Mouse (Mus musculus): ENCODE results near the gene Rpp21. TPM values are rescaled to one million over a fixed set of nuclear protein-coding genes. Genes with fewer than 3 reads are reported as not detected.
"Not testable (repeated sequence)": the region's sequence is repeated elsewhere in the genome, so short reads cannot be mapped to it uniquely, and the experiment has no call there.

Rpp21 gene
- total RNA-seq, 2 experiments from 2014 or later = 26.3 to 28.5 TPM

GRCm38 (mm10) chr17:36235300-36235699 lies 22.6 kb downstream of the Rpp21 start:
- not testable (repeated sequence) for DNase-seq

- no peak for DNase-seq
Measured at GRCm38 (mm10) chr17:36233572-36233971, 24.3 kb downstream of the Rpp21 start.

GRCm38 (mm10) chr17:36231318-36231717 lies 26.6 kb downstream of the Rpp21 start:
- DNase-seq = peak; percentile 87

DNA sequence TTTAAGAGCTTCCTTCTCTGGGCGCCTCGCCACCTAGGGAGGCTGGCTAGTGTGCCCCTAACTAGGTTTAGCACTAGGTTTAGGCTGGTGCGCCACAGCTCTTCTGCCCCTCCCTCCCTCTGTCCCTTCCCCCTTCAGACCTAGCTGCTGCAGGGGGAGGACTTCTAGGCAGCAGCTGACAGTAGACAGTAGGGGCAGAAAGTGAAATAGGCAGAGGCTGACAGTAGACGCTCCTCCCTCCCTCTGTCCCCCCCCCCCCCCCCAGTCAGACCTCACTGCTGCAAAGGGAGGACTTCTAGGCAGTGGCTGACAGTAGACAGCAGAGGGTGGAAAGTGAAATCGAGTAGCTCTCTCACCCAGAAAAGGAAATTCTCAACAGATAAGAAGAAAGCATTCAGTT lies 28.8 kb downstream of the Rpp21 start:
- no peak for DNase-seq

DNA sequence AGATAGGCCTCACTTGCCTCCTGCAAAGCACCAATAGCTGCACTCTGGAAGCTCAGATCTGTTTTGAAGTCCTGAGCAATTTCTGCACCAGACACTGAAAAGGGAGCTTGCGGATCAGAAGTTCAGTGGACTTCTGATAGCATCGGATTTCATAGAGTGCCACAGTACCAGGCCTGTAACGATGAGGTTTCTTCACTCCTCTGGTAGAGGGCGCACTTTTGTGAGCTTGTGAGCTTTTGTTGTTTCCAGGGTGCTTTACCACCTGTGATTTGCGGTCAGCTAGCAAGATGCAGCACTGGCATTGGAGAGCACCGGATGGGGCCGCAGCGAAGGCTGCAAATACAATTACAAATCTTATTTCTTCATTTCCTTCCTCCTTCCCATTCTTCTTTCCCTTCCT lies 30.9 kb downstream of the Rpp21 start:
- DNase-seq = no peak

- peak; percentile 13 for DNase-seq
Measured at GRCm38 (mm10) chr17:36225231-36225824, 32.5 kb downstream of the Rpp21 start.

GRCm38 (mm10) chr17:36224451-36224850 lies 33.4 kb downstream of the Rpp21 start:
- no peak for DNase-seq

DNA sequence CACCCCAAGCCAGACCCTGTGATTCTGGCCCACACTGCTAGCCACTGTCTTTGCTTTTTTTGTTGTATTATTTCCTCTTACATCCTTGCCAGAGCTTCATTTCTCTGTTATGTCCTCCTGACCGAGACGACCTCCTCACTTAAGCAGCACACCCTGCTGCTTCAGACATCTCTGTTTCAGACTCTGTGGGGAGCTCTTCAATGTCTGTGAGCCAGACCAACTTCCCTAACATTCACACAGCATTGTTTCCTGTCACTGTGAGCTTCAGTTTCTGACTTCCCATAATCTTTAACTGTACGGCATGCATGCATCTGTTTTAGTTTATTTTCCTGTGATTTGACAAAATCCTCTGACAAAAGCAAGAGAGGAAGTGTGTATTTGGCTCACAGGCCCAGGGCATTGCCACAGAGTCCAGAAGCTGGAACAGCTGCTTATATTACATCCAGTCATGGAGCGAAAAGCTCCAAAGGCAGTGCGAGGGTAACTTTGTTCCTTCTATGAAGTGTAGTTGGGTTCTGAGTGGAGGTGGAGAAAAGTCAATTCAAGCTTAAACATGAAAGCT lies 39.2 kb downstream of the Rpp21 start:
- no peak for DNase-seq

- no peak for DNase-seq
Measured at GRCm38 (mm10) chr17:36215586-36215985, 42.3 kb downstream of the Rpp21 start.

GRCm38 (mm10) chr17:36206846-36207245 lies 51.0 kb downstream of the Rpp21 start:
- DNase-seq = no peak

DNA sequence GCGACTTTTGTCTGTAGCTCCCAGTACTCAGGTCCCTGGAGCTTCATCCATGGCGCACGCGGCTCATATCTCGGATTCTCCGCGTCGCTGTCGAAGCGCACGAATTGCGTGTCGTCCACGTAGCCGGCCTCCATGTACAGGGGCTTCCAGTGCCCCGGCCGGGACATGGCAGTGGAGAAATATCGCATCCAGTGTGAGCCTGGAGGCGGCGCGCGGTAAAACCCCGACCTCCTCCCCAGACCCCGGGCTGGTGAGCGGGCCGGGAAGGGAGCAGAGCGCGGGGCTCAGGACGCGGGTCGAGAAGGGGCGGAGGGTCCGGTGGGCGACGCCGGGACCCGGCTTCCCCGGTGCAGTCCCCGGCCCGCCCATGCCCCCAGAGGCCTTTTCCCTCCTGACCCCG lies 52.0 kb downstream of the Rpp21 start:
- DNase-seq = no peak

Other genes with a start within 250 kb of the Rpp21 start
- gene H2-T24, start 237.5 kb downstream of the Rpp21 start, total RNA-seq (2021) = under 1 TPM; 0.45 to 0.84 TPM
- 1 to 10 TPM; 5.2 to 6.7 TPM for gene H2-T23, start 225.2 kb downstream of the Rpp21 start, total RNA-seq (2021)
- 1 to 10 TPM; 8.1 to 8.8 TPM for gene H2-T22, start 215.3 kb downstream of the Rpp21 start, total RNA-seq (2021)
- under 1 TPM in 1 of 2 experiments, not detected in 1; 0.16 TPM for gene Gm6034, start 215.1 kb downstream of the Rpp21 start, total RNA-seq (2021)
- gene Gm11127, start 199.7 kb downstream of the Rpp21 start, total RNA-seq (2021) = 1 to 10 TPM; 1.6 to 2.0 TPM
- not detected for gene Gm19684, start 136.4 kb downstream of the Rpp21 start, total RNA-seq (2021)
- gene Gm7030, start 128.6 kb downstream of the Rpp21 start, total RNA-seq (2021) = not detected
- gene Gm8909, start 89.5 kb downstream of the Rpp21 start, total RNA-seq (2021) = not detected
- not detected for gene H2-T3, start 67.8 kb downstream of the Rpp21 start, total RNA-seq (2021)
- 1 to 10 TPM; 4.8 to 7.0 TPM for gene Trim39, start 14.2 kb upstream of the Rpp21 start, total RNA-seq (2021)
- not detected for gene H2-M10.2, start 28.4 kb upstream of the Rpp21 start, total RNA-seq (2021)
- gene H2-M10.1, start 68.1 kb upstream of the Rpp21 start, total RNA-seq (2021) = not detected
- gene H2-M10.3, start 110.3 kb upstream of the Rpp21 start, total RNA-seq (2021) = not detected
- gene H2-M10.4, start 204.3 kb upstream of the Rpp21 start, total RNA-seq (2021) = not detected

Data from gastrocnemius, postnatal 10 days (tissue).